Mouse (Mus musculus) Patski (cell line): ENCODE measurements around the gene Pole2. TPM values are rescaled to one million over a fixed set of nuclear protein-coding genes. Genes with fewer than 3 reads are reported as not detected.
A peak's percentile ranks its signal among the peaks of the same experiment; 100 is the strongest.

Experiments
- ATAC-seq: fragments of 100-300 bp; one replicate; pipeline ENCODE4 v1.8.0; 2021
- CTCF ChIA-PET: fragments of 350-600 bp; sonication (Branson Sonifier 250); formaldehyde crosslinking; loops from one replicate; lab custom pipeline; 2022; ENCODE audit warnings: inconsistent platforms; lab: Charles Lee
- POLR2A ChIA-PET: fragments of 350-600 bp; sonication (Branson Sonifier 250); formaldehyde crosslinking; loops from one replicate; lab custom pipeline; 2022; ENCODE audit warnings: antibody characterized with exemption, inconsistent platforms; lab: Charles Lee
- DNase-seq: peaks from one replicate; pipeline ENCODE4 v3.0.0-alpha.2; 2011; ENCODE audit warnings: low read depth, low spot score
- H3K27me3 ChIP-seq: fragments of 371-371 bp; one replicate; pipeline ENCODE4 v1.5.1; 2021
- CTCF ChIP-seq: fragments of 100-300 bp; IDR thresholded peaks from one replicate; pipeline ENCODE4 v1.5.1; 2021
- in situ Hi-C: fragments of 300-500 bp; cut with MboI; formaldehyde crosslinking; loops from 3 replicates; pipeline ENCODE4 v1.11.1; 2018; ENCODE audit warnings: low pct_unique_long_range_greater_than_20kb, mixed read lengths
- polyA plus RNA-seq: library from polyadenylated mRNA; unstranded; gene quantifications from one replicate; pipeline ENCODE4 v1.2.3, GENCODE M21; 2021

Pole2 gene
- polyA plus RNA-seq, 1 experiment from 2014 or later: 6.1 TPM

GRCm38 (mm10) chr12:69158366-69158764 is 69.6 kb downstream of the Pole2 start:
- ATAC-seq: peak; percentile 13
- in situ Hi-C loops: no loop called here
- CTCF ChIA-PET: interaction anchor here (1.6 kb wide), 1 partner anchor 10 kb away, joined by 3 read pairs; no protein-coding TSS in a partner anchor
- DNase-seq: no peak
- H3K27me3 ChIP-seq: no peaks in the 10 kb centered on the region
- POLR2A ChIA-PET: interaction anchor here (1.4 kb wide), 1 partner anchor 25 kb away, joined by 3 read pairs; the partner anchor contains the start of genes Mgat2 and Rpl36al
- TF ChIP-seq CTCF: no peak

GRCm38 (mm10) chr12:69157107-69157506 is 70.9 kb downstream of the Pole2 start:
- no peaks in the 10 kb centered on the region for H3K27me3 ChIP-seq
- ATAC-seq: no peak
- no peak for TF ChIP-seq CTCF
- ChIA-PET POLR2A (interaction anchor here (1.4 kb wide), 1 partner anchor 27 kb away, joined by 3 read pairs; the partner anchor contains the start of genes Mgat2 and Rpl36al), CTCF (no interaction called here)
- in situ Hi-C loops: no loop called here
- no peak for DNase-seq

GRCm38 (mm10) chr12:69156436-69156835 is 71.6 kb downstream of the Pole2 start:
- no peak for ATAC-seq
- ChIA-PET POLR2A (no interaction called here), CTCF (no interaction called here)
- in situ Hi-C loops: no loop called here
- H3K27me3 ChIP-seq: no peaks in the 10 kb centered on the region
- TF ChIP-seq CTCF: no peak
- no peak for DNase-seq

GRCm38 (mm10) chr12:69155923-69156322 is 72.1 kb downstream of the Pole2 start:
- no peak for DNase-seq
- TF ChIP-seq CTCF: no peak
- in situ Hi-C loops: no loop called here
- ChIA-PET POLR2A (no interaction called here), CTCF (no interaction called here)
- no peak for ATAC-seq
- H3K27me3 ChIP-seq: no peaks in the 10 kb centered on the region

Other genes starting within 250 kb of the Pole2 start
- gene Rps29, start 69.0 kb downstream of the Pole2 start, polyA plus RNA-seq: 940 TPM
- 3.1 TPM for gene Lrr1, start 59.4 kb downstream of the Pole2 start, polyA plus RNA-seq
- gene Rpl36al, start 44.1 kb downstream of the Pole2 start, polyA plus RNA-seq: 455 TPM
- gene Mgat2, start 44.0 kb downstream of the Pole2 start, polyA plus RNA-seq: 65.9 TPM
- 6.5 TPM for gene Gm49383, start 31.1 kb downstream of the Pole2 start, polyA plus RNA-seq
- gene Dnaaf2, start 29.8 kb downstream of the Pole2 start, polyA plus RNA-seq: 3.6 TPM
- 4.9 TPM for gene Gm49384, start 23.9 kb downstream of the Pole2 start, polyA plus RNA-seq
- 5.2 TPM for gene Klhdc1, start 13.0 kb upstream of the Pole2 start, polyA plus RNA-seq
- gene Klhdc2, start 68.5 kb upstream of the Pole2 start, polyA plus RNA-seq: 94.8 TPM
- 44.5 TPM for gene Nemf, start 129.0 kb upstream of the Pole2 start, polyA plus RNA-seq
- gene Arf6, start 144.0 kb upstream of the Pole2 start, polyA plus RNA-seq: 115 TPM
- 5.9 TPM for gene Gm9887, start 144.3 kb upstream of the Pole2 start, polyA plus RNA-seq